Mouse (Mus musculus) liver, embryonic 14.5 days (tissue): ENCODE results near the gene Tdrd7.
A peak's percentile ranks its signal among the peaks of the same experiment; 100 is the strongest.

Experiments used
- CTCF ChIP-seq: IDR thresholded peaks from 2 replicates; pipeline ENCODE4 v1.5.1; 2016; ENCODE audit warnings: antibody characterized with exemption, low read depth, control low read depth
- EP300 ChIP-seq: IDR thresholded peaks from 2 replicates; pipeline ENCODE4 v1.6.1; 2016; ENCODE audit warnings: antibody characterized with exemption, low read depth

DNA sequence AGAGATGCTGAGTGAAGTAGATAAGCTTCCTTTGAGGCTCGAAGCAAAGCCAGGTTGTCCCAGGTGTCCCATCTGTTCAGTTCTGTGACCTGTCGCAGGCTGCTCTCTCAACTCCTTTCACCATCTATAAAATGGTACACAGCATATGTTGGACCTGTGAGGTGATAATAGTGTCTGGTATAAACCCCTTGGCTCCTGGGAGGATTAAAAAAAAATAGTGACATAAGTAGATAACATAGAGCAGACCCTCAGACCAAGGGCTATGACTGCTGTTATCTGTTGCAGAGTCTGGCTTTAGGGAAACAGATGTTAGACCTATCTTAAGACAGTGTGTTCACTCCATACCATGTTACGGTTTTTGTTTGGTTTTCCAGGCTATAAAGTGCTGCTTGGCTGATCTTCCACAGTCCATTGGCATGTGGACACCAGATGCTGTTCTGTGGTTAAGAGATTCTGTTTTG is 57.9 kb downstream of the Tdrd7 start:
- TF ChIP-seq CTCF, result no peak
- TF ChIP-seq EP300, result peak; percentile 76
